ENCODE assay signal across 15 mouse cellular contexts in genomic region chr8:126713181-126713580, GRCm38 (mm10).
DNase-seq lines count a peak whose midpoint lies in the region; ATAC-seq and TF ChIP-seq lines count a peak whose summit lies in the region.
"Had no signal": no experiment of that assay in that cellular context is flagged by ENCODE, and none has a peak within 500 bp of the region (broad histone marks: within the 10 kb centered on the region; RNA-seq: fewer than 3 reads in every experiment).

No protein-coding gene starts in this region.

- H3K36me3 ChIP-seq in forebrain, postnatal 0 days (ENCODE audit: insufficient read depth) = no peaks in the 10 kb centered on the region
- H3K36me3 ChIP-seq in forebrain, embryonic 12.5 days (replicated peaks) = no peaks in the 10 kb centered on the region
- no peaks in the 10 kb centered on the region for H3K36me3 ChIP-seq in intestine, embryonic 14.5 days (ENCODE audit: control insufficient read depth, insufficient read depth, low read length)
- no peaks in the 10 kb centered on the region for H3K36me3 ChIP-seq in intestine, postnatal 0 days (ENCODE audit: control insufficient read depth, insufficient read depth)
- H3K36me3 ChIP-seq in intestine, embryonic 15.5 days = no peaks in the 10 kb centered on the region

- no peak overlapping the region for H3K9ac ChIP-seq in forebrain, postnatal 0 days
- no peak overlapping the region for H3K9ac ChIP-seq in forebrain, embryonic 12.5 days
- no peak overlapping the region for H3K9ac ChIP-seq in intestine, embryonic 14.5 days (ENCODE audit: low read length)
- H3K9ac ChIP-seq in intestine, postnatal 0 days (ENCODE audit: low read depth, low read length) = no peak overlapping the region
- no peak overlapping the region for H3K9ac ChIP-seq in intestine, embryonic 15.5 days
- H3K9ac ChIP-seq: lung, embryonic 14.5 days had no signal

- no peak for DNase-seq in forebrain, postnatal 0 days
- no peak for DNase-seq in intestine, embryonic 14.5 days (ENCODE audit: low spot score)
- DNase-seq in brain, embryonic 14.5 days (ENCODE audit: low read depth) = peak; percentile 59
- no peak for DNase-seq in layer of hippocampus, postnatal 25 days (ENCODE audit: extremely low spot score in 1 of 2, low spot score in 1 of 2)
- DNase-seq in cerebellum, postnatal 14 days = no peak
- DNase-seq: kidney, adult 11 months; midbrain, embryonic 14.5 days; thymus, adult 2 months had no signal

- H3K4me1 ChIP-seq in forebrain, postnatal 0 days (ENCODE audit: insufficient read depth) = 0 out of 2 replicates have a peak, but pooled peaks cover 5% of the 10 kb centered on the region
- H3K4me1 ChIP-seq in forebrain, embryonic 12.5 days = peaks cover 6% of the 10 kb centered on the region; the same call in 1 of the 2 replicates
- H3K4me1 ChIP-seq in intestine, embryonic 14.5 days (replicated peaks; ENCODE audit: control insufficient read depth, insufficient read depth, low read length) = 0 out of 2 replicates have a peak, but pooled peaks cover 7% of the 10 kb centered on the region
- H3K4me1 ChIP-seq in intestine, postnatal 0 days (replicated peaks; ENCODE audit: control insufficient read depth, insufficient read depth, low read length) = no peaks in the 10 kb centered on the region; the same call in 1 of the 2 replicates
- peaks cover 7% of the 10 kb centered on the region; the same call in 1 of the 2 replicates for H3K4me1 ChIP-seq in intestine, embryonic 15.5 days (replicated peaks)

- no peak for TF ChIP-seq CTCF in forebrain, postnatal 0 days (IDR thresholded peaks at IDR 0.05; ENCODE audit: low read depth)
- TF ChIP-seq CTCF in intestine, postnatal 0 days (IDR thresholded peaks at IDR 0.05; ENCODE audit: low read depth) = no peak
- TF ChIP-seq CTCF in brain, embryonic 14.5 days (IDR thresholded peaks at IDR 0.05; ENCODE audit: borderline replicate concordance, extremely low read depth, insufficient read depth, insufficient read length) = no peak

- no peak for ATAC-seq in forebrain, postnatal 0 days
- ATAC-seq in forebrain, embryonic 12.5 days (ENCODE audit: low FRiP score) = no peak
- ATAC-seq in intestine, embryonic 14.5 days (replicated peaks; ENCODE audit: low FRiP score, low TSS enrichment, low read depth) = no peak
- ATAC-seq in intestine, postnatal 0 days = no peak
- ATAC-seq in intestine, embryonic 15.5 days = no peak
- ATAC-seq: Patski had no signal

- TF ChIP-seq POLR2A in brain, embryonic 14.5 days (IDR thresholded peaks at IDR 0.05; ENCODE audit: borderline replicate concordance, extremely low read depth, insufficient read depth, insufficient read length, poor library complexity, severe bottlenecking) = no peak

- H3K27me3 ChIP-seq in forebrain, postnatal 0 days (ENCODE audit: insufficient read depth, low read length) = no peaks in the 10 kb centered on the region
- 0 out of 2 replicates have a peak, but pooled peaks cover 4% of the 10 kb centered on the region for H3K27me3 ChIP-seq in forebrain, embryonic 12.5 days
- H3K27me3 ChIP-seq in intestine, embryonic 14.5 days (replicated peaks; ENCODE audit: control insufficient read depth, insufficient read depth, low read length) = no peaks in the 10 kb centered on the region
- H3K27me3 ChIP-seq in intestine, postnatal 0 days (replicated peaks; ENCODE audit: control insufficient read depth, insufficient read depth, low read length) = no peaks in the 10 kb centered on the region
- H3K27me3 ChIP-seq in intestine, embryonic 15.5 days (replicated peaks) = no peaks in the 10 kb centered on the region
- H3K27me3 ChIP-seq: Patski had no signal

- peak overlapping the region; percentile 1; the same call in 1 of the 2 replicates for H3K27ac ChIP-seq in forebrain, postnatal 0 days (ENCODE audit: low read depth, low read length)
- no peak overlapping the region for H3K27ac ChIP-seq in forebrain, embryonic 12.5 days
- 0 out of 2 replicates have a peak overlapping the region, but pooled peaks have one; percentile 6 for H3K27ac ChIP-seq in intestine, embryonic 14.5 days (ENCODE audit: low read depth)
- H3K27ac ChIP-seq in intestine, postnatal 0 days (ENCODE audit: low read depth, low read length) = no peak overlapping the region
- H3K27ac ChIP-seq in intestine, embryonic 15.5 days = 0 out of 2 replicates have a peak overlapping the region, but pooled peaks have one; percentile 42
- H3K27ac ChIP-seq: macrophage had no signal

- no peak overlapping the region for H3K4me3 ChIP-seq in forebrain, postnatal 0 days (ENCODE audit: low read depth, low read length)
- no peak overlapping the region for H3K4me3 ChIP-seq in forebrain, embryonic 12.5 days (replicated peaks)
- no peak overlapping the region for H3K4me3 ChIP-seq in intestine, embryonic 14.5 days (ENCODE audit: low read depth, low read length)
- no peak overlapping the region for H3K4me3 ChIP-seq in intestine, postnatal 0 days (ENCODE audit: low read depth, low read length)
- no peak overlapping the region for H3K4me3 ChIP-seq in intestine, embryonic 15.5 days (replicated peaks)

- H3K9me3 ChIP-seq in forebrain, postnatal 0 days (ENCODE audit: low read length) = no peaks in the 10 kb centered on the region
- no peaks in the 10 kb centered on the region for H3K9me3 ChIP-seq in forebrain, embryonic 12.5 days
- H3K9me3 ChIP-seq in intestine, embryonic 14.5 days (ENCODE audit: control insufficient read depth, low read length) = no peaks in the 10 kb centered on the region
- H3K9me3 ChIP-seq in intestine, postnatal 0 days (ENCODE audit: control insufficient read depth) = no peaks in the 10 kb centered on the region
- H3K9me3 ChIP-seq in intestine, embryonic 15.5 days = no peaks in the 10 kb centered on the region

- WGBS in forebrain, postnatal 0 days = 10% methylated on average over 4 of the region's 4 CpGs
- 5% methylated on average over 4 of the region's 4 CpGs for WGBS in forebrain, embryonic 12.5 days
- 56% methylated on average over 4 of the region's 4 CpGs for WGBS in intestine, embryonic 14.5 days
- WGBS in intestine, postnatal 0 days = 57% methylated on average over 4 of the region's 4 CpGs
- WGBS in intestine, embryonic 15.5 days = 48% methylated on average over 4 of the region's 4 CpGs

- no peak overlapping the region for H3K4me2 ChIP-seq in forebrain, postnatal 0 days (ENCODE audit: low read depth)
- H3K4me2 ChIP-seq in forebrain, embryonic 12.5 days = no peak overlapping the region
- H3K4me2 ChIP-seq in intestine, embryonic 14.5 days (ENCODE audit: low read length) = no peak overlapping the region
- no peak overlapping the region for H3K4me2 ChIP-seq in intestine, postnatal 0 days (replicated peaks; ENCODE audit: low read depth)
- H3K4me2 ChIP-seq in intestine, embryonic 15.5 days (replicated peaks) = no peak overlapping the region
- H3K4me2 ChIP-seq: liver, embryonic 11.5 days; lung, embryonic 14.5 days had no signal

Comparison
In these comparisons a context has a peak if more than half of its experiments do, and no peak if none do; other contexts are left out.
1. H3K27ac ChIP-seq: peak in forebrain, postnatal 0 days (single experiment), intestine, embryonic 14.5 days (single experiment) and intestine, embryonic 15.5 days (single experiment); none in forebrain, embryonic 12.5 days (single experiment) and intestine, postnatal 0 days (single experiment).